Mouse (Mus musculus): Measurements from ENCODE around the gene Syne3.

GRCm38 (mm10) chr12:105022776-105023175 is 13.2 kb upstream of the Syne3 start:
- TF ChIP-seq CTCF (IDR thresholded peaks at IDR 0.05; ENCODE audit: borderline replicate concordance, control insufficient read depth, extremely low read depth, insufficient read depth, low read length, poor library complexity) (no peak), POLR2A (IDR thresholded peaks at IDR 0.05; ENCODE audit: control insufficient read depth, extremely low read depth, insufficient read depth, low read length, poor library complexity) (no peak)

Data from thymus, adult 2 months (tissue).